Mouse (Mus musculus): ENCODE data around the gene Cldn5. TPM values are rescaled to one million over a fixed set of nuclear protein-coding genes. Genes with fewer than 3 reads are reported as not detected.
A peak's percentile ranks its signal among the peaks of the same experiment; 100 is the strongest.

Cldn5 gene
- total RNA-seq, 2 experiments from 2014 or later, result 89.4 to 99.1 TPM

DNA sequence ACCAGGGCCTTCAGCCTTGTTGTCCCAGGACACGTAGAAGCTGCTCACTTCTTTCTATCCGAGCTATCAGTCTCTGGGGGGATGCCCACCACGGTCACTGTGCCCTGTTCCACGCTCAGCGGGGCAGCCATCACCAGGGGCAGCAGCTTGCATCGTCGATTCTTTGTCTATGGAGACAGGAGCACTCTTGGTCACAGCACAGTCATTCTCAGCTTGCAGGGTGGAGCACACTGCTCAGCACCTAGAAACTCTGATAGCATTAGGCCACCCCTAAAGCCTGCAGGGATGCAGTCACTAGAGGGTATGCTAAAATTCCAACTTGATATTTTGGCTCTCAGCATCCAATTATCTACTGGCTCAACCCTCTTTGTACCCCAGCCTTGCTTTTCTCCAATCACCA is 8.4 kb downstream of the Cldn5 start:
- DNase-seq (ENCODE audit: low spot score in 2 of 2), result no peak

- no peak for DNase-seq (ENCODE audit: low spot score in 2 of 2)
Observed at GRCm38 (mm10) chr16:18785485-18785884, 8.8 kb downstream of the Cldn5 start.

DNA sequence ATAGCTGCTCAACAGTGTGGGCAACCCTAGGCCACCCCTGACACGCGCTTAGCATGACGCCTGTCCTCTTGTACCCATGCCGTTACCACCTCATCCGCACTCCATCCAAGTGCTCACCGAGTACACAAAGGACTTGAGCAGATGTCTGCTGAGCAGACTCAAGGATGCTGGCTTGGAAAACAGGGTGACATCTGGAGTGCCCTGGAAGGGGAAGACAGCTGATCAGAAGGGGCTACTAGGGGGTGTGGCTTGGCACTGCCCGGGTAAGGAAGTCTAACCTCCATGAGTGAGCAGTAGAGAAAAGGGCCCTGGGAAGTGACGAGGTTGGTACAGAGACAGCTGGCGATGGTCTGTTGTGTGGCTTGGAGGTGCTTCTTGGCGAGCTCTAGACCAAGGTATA is 10.0 kb downstream of the Cldn5 start:
- DNase-seq (ENCODE audit: low spot score in 2 of 2), result no peak

- no peak for DNase-seq (ENCODE audit: low spot score in 2 of 2)
Observed at GRCm38 (mm10) chr16:18788627-18789406, 12.2 kb downstream of the Cldn5 start.

DNA sequence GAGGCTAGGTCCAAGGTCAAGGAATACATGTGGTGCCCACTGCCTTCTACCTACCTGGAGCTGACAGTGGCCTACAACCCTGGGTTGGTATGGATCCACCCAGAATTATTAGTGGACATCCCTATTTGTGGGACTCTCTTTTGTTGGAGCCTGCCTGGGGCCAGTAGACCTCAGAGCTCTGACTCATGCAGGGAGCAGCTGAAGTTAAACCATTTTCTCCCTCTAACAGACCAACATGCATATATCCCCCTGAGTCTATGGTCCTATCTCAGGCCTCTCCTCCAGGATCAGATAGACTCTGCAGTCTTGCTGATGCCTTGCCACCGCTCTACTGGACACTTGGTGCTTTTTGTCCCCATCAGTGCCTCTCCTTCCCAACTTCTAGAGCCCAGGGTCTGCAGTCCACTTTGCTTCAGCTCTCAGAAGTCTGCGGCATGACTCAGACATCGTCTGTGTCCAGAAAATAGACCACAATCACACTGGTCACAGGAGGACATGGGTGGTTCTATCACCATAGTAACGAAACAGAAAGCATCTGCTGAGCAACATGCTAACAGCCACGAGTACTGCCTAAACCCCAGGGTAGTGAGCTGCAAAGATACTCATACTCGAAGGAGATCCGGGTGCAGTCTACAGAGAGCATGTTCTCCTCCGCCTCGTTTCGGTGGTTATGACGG is 18.7 kb downstream of the Cldn5 start:
- DNase-seq (ENCODE audit: low spot score in 2 of 2), result no peak

- DNase-seq (ENCODE audit: low spot score in 2 of 2), result no peak
Observed at GRCm38 (mm10) chr16:18796645-18797044, 20.0 kb downstream of the Cldn5 start.

GRCm38 (mm10) chr16:18798151-18798550 is 21.5 kb downstream of the Cldn5 start:
- no peak for DNase-seq (ENCODE audit: low spot score in 2 of 2)

GRCm38 (mm10) chr16:18798841-18799240 is 22.2 kb downstream of the Cldn5 start:
- DNase-seq (ENCODE audit: low spot score in 2 of 2), result peak; percentile 78 to 85

GRCm38 (mm10) chr16:18805746-18806145 is 29.1 kb downstream of the Cldn5 start:
- DNase-seq (ENCODE audit: low spot score in 2 of 2), result no peak

GRCm38 (mm10) chr16:18809001-18809400 is 32.4 kb downstream of the Cldn5 start:
- DNase-seq (ENCODE audit: low spot score in 2 of 2), result no peak

GRCm38 (mm10) chr16:18811032-18811431 is 34.4 kb downstream of the Cldn5 start:
- no peak for DNase-seq (ENCODE audit: low spot score in 2 of 2)

DNA sequence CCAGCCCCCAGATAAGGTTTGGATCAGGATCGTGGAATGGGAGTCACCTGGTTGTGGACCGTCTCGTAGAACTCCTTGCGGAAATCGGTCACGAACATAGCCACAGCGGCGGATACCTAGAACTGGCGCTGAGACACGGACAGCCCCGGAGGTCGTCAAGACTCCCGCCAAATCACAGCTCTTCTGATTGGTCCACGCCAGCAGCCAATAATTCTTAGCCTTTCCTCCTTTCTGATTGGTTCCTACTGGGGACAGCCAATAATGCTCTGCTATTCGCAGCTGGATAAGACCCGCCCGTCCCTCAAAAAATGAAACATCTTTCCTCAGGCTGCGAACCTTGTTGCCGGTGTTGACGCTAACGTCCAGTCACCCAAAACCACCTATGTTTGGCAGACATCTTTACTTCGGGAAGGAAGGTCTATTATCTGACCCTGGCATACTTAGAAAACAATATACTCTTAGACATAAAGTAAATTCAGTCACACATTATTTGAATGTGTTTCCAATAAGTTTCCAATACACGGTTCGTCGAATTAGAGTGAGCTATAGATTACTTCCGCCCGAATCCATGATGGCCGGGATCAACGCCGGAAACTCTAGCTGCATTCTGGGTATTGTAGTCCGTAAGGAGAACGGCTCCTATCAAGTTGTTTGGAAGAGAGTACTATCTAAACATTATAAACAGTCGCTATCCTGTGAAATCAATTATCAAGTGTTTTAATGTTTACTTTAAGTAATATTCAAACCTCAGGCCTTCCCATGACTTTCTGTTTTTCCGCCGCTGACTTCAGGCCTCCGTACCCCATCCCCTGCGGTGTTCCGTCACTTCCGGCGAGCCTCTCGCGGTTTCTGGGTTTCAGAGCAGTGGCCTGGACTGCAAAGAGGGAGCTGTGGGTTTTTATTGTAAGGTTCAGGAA is 35.1 kb downstream of the Cldn5 start, which contains the start of the genes Ufd1 and Cdc45:
Gene Ufd1, plus strand, starts transcription at position 312 of the 917 bp plus-strand sequence.
Gene Cdc45, minus strand, starts transcription at position 520 of the 917 bp plus-strand sequence.
- DNase-seq (ENCODE audit: low spot score in 2 of 2), result peak; percentile 85 to 86

- no peak for DNase-seq (ENCODE audit: low spot score in 2 of 2)
Observed at GRCm38 (mm10) chr16:18812385-18812910, 35.8 kb downstream of the Cldn5 start.

GRCm38 (mm10) chr16:18822356-18822755 is 45.7 kb downstream of the Cldn5 start:
- DNase-seq (ENCODE audit: low spot score in 2 of 2), result no peak

DNA sequence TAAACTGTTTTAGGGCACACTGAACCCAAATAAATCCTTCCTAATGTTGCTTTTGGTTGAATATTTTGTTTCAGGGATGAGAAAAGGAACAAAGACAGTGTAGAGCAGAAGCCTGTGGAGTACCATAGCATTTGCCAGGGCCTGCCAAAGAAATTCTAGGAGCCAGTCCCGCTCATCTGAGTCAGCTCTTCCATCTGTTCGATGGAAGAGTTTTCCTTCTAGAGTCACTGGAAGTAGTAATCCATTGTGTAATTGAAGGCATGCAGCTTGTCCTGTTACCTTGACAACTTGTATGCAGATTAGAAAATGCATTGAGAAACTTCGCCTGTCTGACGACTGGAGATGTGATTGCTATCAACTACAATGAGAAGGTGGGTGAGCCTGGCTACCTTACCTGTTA is 46.3 kb downstream of the Cldn5 start:
- DNase-seq (ENCODE audit: low spot score in 2 of 2), result no peak

Other genes with a start within 250 kb of the Cldn5 start
- 1 to 10 TPM; 1.9 to 2.7 TPM for gene Tbx1, start 186.2 kb upstream of the Cldn5 start, total RNA-seq (2021)
- gene Gp1bb, start 154.4 kb upstream of the Cldn5 start, total RNA-seq (2021), result 1 to 10 TPM; 4.9 to 5.4 TPM
- gene Gm49601, start 150.4 kb upstream of the Cldn5 start, total RNA-seq (2021), result 10 to 100 TPM; 84.8 to 98.2 TPM
- gene Sept5, start 146.9 kb upstream of the Cldn5 start, total RNA-seq (2021), result 100 to 1,000 TPM; 543 to 588 TPM
- 10 to 100 TPM; 93.8 to 95.9 TPM for gene Ufd1, start 34.9 kb downstream of the Cldn5 start, total RNA-seq (2021)
- gene Cdc45, start 35.1 kb downstream of the Cldn5 start, total RNA-seq (2021), result 1 to 10 TPM; 4.0 to 4.3 TPM
- gene 2510002D24Rik, start 59.7 kb downstream of the Cldn5 start, total RNA-seq (2021), result 10 to 100 TPM; 22.2 to 24.7 TPM
- gene Gm28539, start 59.7 kb downstream of the Cldn5 start, total RNA-seq (2021), result 10 to 100 TPM in 1 of 2 experiments, 1 to 10 TPM in 1; 8.8 to 16.9 TPM
- 10 to 100 TPM; 34.9 to 39.4 TPM for gene Mrpl40, start 100.0 kb downstream of the Cldn5 start, total RNA-seq (2021)
- 10 to 100 TPM; 98.0 to 99.4 TPM for gene Hira, start 100.2 kb downstream of the Cldn5 start, total RNA-seq (2021)